Mouse (Mus musculus) liver, embryonic 12.5 days (tissue): Measurements from ENCODE around the gene Abhd2. TPM values are rescaled to one million over a fixed set of nuclear protein-coding genes. Genes with fewer than 3 reads are reported as not detected.

Source experiments
- polyA plus RNA-seq: library from polyadenylated mRNA; unstranded; fragments of >200 nt; fragmentation: Nextera tagmentation; extraction: Ambion mirVana; gene quantifications from 2 replicates; pipeline ENCODE4 v1.2.1, GENCODE M21; 2016

Gene Abhd2
- polyA plus RNA-seq, 1 experiment from 2014 or later: 9.6 TPM

Other genes with a start within 250 kb of the Abhd2 start
- not detected in 2 replicates for gene Acan, start 219.7 kb upstream of the Abhd2 start, polyA plus RNA-seq
- 0.26 and 0.71 TPM in 2 replicates for gene Hapln3, start 142.2 kb upstream of the Abhd2 start, polyA plus RNA-seq
- gene Mfge8, start 124.1 kb upstream of the Abhd2 start, polyA plus RNA-seq: 58.0 and 59.4 TPM in 2 replicates
- gene Rlbp1, start 113.8 kb downstream of the Abhd2 start, polyA plus RNA-seq: 0.10 TPM in 1 of 2 replicates, not detected in the other
- 13.8 and 14.4 TPM in 2 replicates for gene Fanci, start 118.7 kb downstream of the Abhd2 start, polyA plus RNA-seq
- gene Polg, start 193.2 kb downstream of the Abhd2 start, polyA plus RNA-seq: 33.1 and 33.8 TPM in 2 replicates